In the genomic region with DNA sequence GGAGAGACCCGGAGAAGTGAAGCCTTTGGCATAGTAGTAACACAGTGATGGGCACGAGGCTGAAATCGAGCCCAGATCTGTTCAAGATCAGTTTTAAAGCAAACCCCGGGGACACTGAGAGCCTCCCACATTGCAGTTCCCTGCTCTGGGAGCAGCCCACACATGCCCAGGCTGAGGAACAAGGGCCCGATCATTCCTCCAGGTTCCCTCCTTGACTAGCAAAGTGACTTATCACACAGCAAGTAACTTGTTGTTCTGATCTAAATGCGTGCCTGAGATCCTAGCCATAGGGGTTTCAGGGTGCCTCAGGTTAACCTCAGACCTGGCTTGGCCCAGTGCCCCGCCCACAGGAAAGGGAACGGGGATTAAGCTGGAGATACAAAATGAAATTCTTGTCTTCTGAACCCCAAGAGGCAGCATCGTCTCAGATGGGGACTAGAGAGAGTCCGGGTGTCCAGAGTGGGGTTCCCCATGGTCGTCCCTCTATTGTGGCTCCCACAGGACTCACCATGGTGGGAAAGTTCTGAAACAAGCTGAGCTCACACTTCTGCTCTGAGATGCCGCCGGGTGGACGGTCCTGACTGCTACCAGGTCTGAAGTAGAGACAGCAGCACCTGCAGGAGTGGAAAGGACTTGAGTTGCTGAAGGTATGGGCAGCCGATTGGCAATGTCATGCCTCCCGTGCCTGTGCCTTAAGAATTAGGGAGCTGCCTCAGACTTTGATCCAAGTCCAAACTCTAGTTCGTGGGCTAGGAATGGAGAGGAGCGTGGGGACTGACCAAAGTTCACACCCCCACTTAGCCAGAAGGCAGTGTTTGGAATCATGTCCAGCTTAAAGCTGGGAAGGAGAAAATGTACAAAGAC, we compare ENCODE assay signal across 8 mouse cellular contexts. TPM values are rescaled to one million over a fixed set of nuclear protein-coding genes. Genes with fewer than 3 reads are reported as not detected.
A peak's percentile ranks its signal among the peaks of the same experiment; 100 is the strongest.
DNase-seq lines count a peak whose midpoint lies in the region; ATAC-seq and TF ChIP-seq lines count a peak whose summit lies in the region.

No protein-coding gene starts in this region.

- no peak overlapping the region for H3K4me3 ChIP-seq in lung, postnatal 0 days (ENCODE audit: low read depth, low read length)
- peak overlapping the region; percentile 89; the same call in 1 of the 2 replicates for H3K4me3 ChIP-seq in embryonic facial prominence, embryonic 10.5 days
- no peak overlapping the region for H3K4me3 ChIP-seq in midbrain, embryonic 14.5 days (replicated peaks; ENCODE audit: low read depth, low read length)

- no peak for ATAC-seq in lung, postnatal 0 days
- ATAC-seq in midbrain, embryonic 14.5 days (ENCODE audit: low FRiP score, low TSS enrichment): no peak

- TF ChIP-seq CTCF in lung, postnatal 0 days (IDR thresholded peaks at IDR 0.05): no peak

- H3K4me1 ChIP-seq in lung, postnatal 0 days (ENCODE audit: insufficient read depth, low read depth, low read length): peaks cover 9% of the 10 kb centered on the region; the same call in 1 of the 2 replicates
- peaks cover 44% of the 10 kb centered on the region for H3K4me1 ChIP-seq in embryonic facial prominence, embryonic 10.5 days
- H3K4me1 ChIP-seq in midbrain, embryonic 14.5 days (ENCODE audit: control insufficient read depth, insufficient read depth, low read length): peaks cover 26% of the 10 kb centered on the region

- no peaks in the 10 kb centered on the region for H3K9me3 ChIP-seq in lung, postnatal 0 days (ENCODE audit: low read length)
- no peaks in the 10 kb centered on the region for H3K9me3 ChIP-seq in embryonic facial prominence, embryonic 10.5 days
- no peaks in the 10 kb centered on the region for H3K9me3 ChIP-seq in midbrain, embryonic 14.5 days (ENCODE audit: control insufficient read depth, low read length)

- 79% methylated on average over 18 of the region's 18 CpGs for WGBS in lung, postnatal 0 days
- WGBS in embryonic facial prominence, embryonic 10.5 days: 88% methylated on average over 18 of the region's 18 CpGs
- 89% methylated on average over 18 of the region's 18 CpGs for WGBS in midbrain, embryonic 14.5 days

- no peaks in the 10 kb centered on the region for H3K27me3 ChIP-seq in lung, postnatal 0 days (replicated peaks; ENCODE audit: insufficient read depth, low read length)
- H3K27me3 ChIP-seq in embryonic facial prominence, embryonic 10.5 days (replicated peaks; ENCODE audit: low read depth, poor library complexity, severe bottlenecking): no peaks in the 10 kb centered on the region
- no peaks in the 10 kb centered on the region for H3K27me3 ChIP-seq in midbrain, embryonic 14.5 days (ENCODE audit: control insufficient read depth, insufficient read depth, low read length)

- H3K36me3 ChIP-seq in lung, postnatal 0 days (ENCODE audit: insufficient read depth, low read length): peaks cover 8% of the 10 kb centered on the region; the same call in 1 of the 2 replicates
- peaks cover 41% of the 10 kb centered on the region for H3K36me3 ChIP-seq in embryonic facial prominence, embryonic 10.5 days (replicated peaks)
- peaks cover 31% of the 10 kb centered on the region for H3K36me3 ChIP-seq in midbrain, embryonic 14.5 days (ENCODE audit: control insufficient read depth, insufficient read depth, low read length)

- TF ChIP-seq EP300 in lung, postnatal 0 days (IDR thresholded peaks at IDR 0.05): no peak

- no peak overlapping the region for H3K9ac ChIP-seq in lung, postnatal 0 days (replicated peaks; ENCODE audit: low read depth)
- H3K9ac ChIP-seq in midbrain, embryonic 14.5 days (replicated peaks; ENCODE audit: low read length): no peak overlapping the region; the same call in 1 of the 2 replicates

- H3K4me2 ChIP-seq in lung, postnatal 0 days (replicated peaks; ENCODE audit: low read depth, low read length): no peak overlapping the region
- H3K4me2 ChIP-seq in midbrain, embryonic 14.5 days (ENCODE audit: low read length): peak overlapping the region; percentile 79; the same call in 1 of the 2 replicates

- no peak for DNase-seq in lung, postnatal 0 days (ENCODE audit: low spot score)
- no peak for DNase-seq in lung, adult 18-20 months
- DNase-seq in embryonic facial prominence, embryonic 10.5 days (ENCODE audit: low spot score): no peak
- DNase-seq in kidney, adult 18-20 months: peak; percentile 79
- no peak for DNase-seq in midbrain, embryonic 14.5 days
- no peak for DNase-seq in urinary bladder, postnatal 25 days (ENCODE audit: low spot score)
- no peak for DNase-seq in urinary bladder, postnatal 14 days (ENCODE audit: low spot score)
- no peak for DNase-seq in spleen, postnatal 4 days (ENCODE audit: low spot score in 2 of 2)

- H3K27ac ChIP-seq in lung, postnatal 0 days (ENCODE audit: low read length): 0 out of 2 replicates have a peak overlapping the region, but pooled peaks have one; percentile 98
- peak overlapping the region; percentile 91 for H3K27ac ChIP-seq in embryonic facial prominence, embryonic 10.5 days (replicated peaks)
- no peak overlapping the region for H3K27ac ChIP-seq in midbrain, embryonic 14.5 days (replicated peaks; ENCODE audit: low read depth, low read length)

RNA-seq across cellular contexts. Expression of gene Ddb1, which starts 1.2 kb away (rescaled TPM):
- polyA plus RNA-seq in lung, postnatal 0 days (2015; fragmentation: Nextera tagmentation; extraction: Ambion mirVana): 178 and 181 TPM in 2 replicates
- polyA plus RNA-seq in embryonic facial prominence, embryonic 10.5 days (2016; fragmentation: Nextera tagmentation; extraction: Ambion mirVana): 483 and 491 TPM in 2 replicates
- polyA plus RNA-seq in midbrain, embryonic 14.5 days (2014; fragmentation: Nextera tagmentation; extraction: Ambion mirVana): 208 and 247 TPM in 2 replicates

RNA-seq across cellular contexts. Expression of gene Tkfc, which starts 1.6 kb away (rescaled TPM):
- polyA plus RNA-seq in lung, postnatal 0 days (2015; fragmentation: Nextera tagmentation; extraction: Ambion mirVana): 7.3 TPM in 2 replicates
- polyA plus RNA-seq in embryonic facial prominence, embryonic 10.5 days (2016; fragmentation: Nextera tagmentation; extraction: Ambion mirVana): 22.1 and 22.4 TPM in 2 replicates
- 27.5 and 29.1 TPM in 2 replicates for polyA plus RNA-seq in midbrain, embryonic 14.5 days (2014; fragmentation: Nextera tagmentation; extraction: Ambion mirVana)

RNA-seq across cellular contexts. Expression of gene Tmem138, which starts 26.7 kb away (rescaled TPM):
- 19.4 and 21.6 TPM in 2 replicates for polyA plus RNA-seq in lung, postnatal 0 days (2015; fragmentation: Nextera tagmentation; extraction: Ambion mirVana)
- polyA plus RNA-seq in embryonic facial prominence, embryonic 10.5 days (2016; fragmentation: Nextera tagmentation; extraction: Ambion mirVana): 51.1 and 52.6 TPM in 2 replicates
- polyA plus RNA-seq in midbrain, embryonic 14.5 days (2014; fragmentation: Nextera tagmentation; extraction: Ambion mirVana): 42.1 and 44.3 TPM in 2 replicates

RNA-seq across cellular contexts. Expression of gene Cyb561a3, which starts 26.9 kb away (rescaled TPM):
- polyA plus RNA-seq in lung, postnatal 0 days (2015; fragmentation: Nextera tagmentation; extraction: Ambion mirVana): 42.3 and 48.1 TPM in 2 replicates
- polyA plus RNA-seq in embryonic facial prominence, embryonic 10.5 days (2016; fragmentation: Nextera tagmentation; extraction: Ambion mirVana): 12.8 and 13.9 TPM in 2 replicates
- polyA plus RNA-seq in midbrain, embryonic 14.5 days (2014; fragmentation: Nextera tagmentation; extraction: Ambion mirVana): 17.8 and 20.5 TPM in 2 replicates

RNA-seq across cellular contexts. Expression of gene Vwce, which starts 30.1 kb away (rescaled TPM):
- polyA plus RNA-seq in lung, postnatal 0 days (2015; fragmentation: Nextera tagmentation; extraction: Ambion mirVana): 0.08 TPM in 1 of 2 replicates, not detected in the other
- polyA plus RNA-seq in embryonic facial prominence, embryonic 10.5 days (2016; fragmentation: Nextera tagmentation; extraction: Ambion mirVana): 1.8 and 2.0 TPM in 2 replicates
- 0.53 and 0.83 TPM in 2 replicates for polyA plus RNA-seq in midbrain, embryonic 14.5 days (2014; fragmentation: Nextera tagmentation; extraction: Ambion mirVana)
